Mouse (Mus musculus) lung, postnatal 4 days (tissue): ENCODE data around the gene Olfr1293-ps.

Experiments used
- DNase-seq, 2 experiments: peaks; one replicate each; pipeline ENCODE4 v3.0.0; 2021

The Olfr1293-ps gene

GRCm38 (mm10) chr2:111524903-111525302, at the start of gene Olfr1293-ps:
Gene Olfr1293-ps, plus strand, starts transcription at chr2:111525203.
- DNase-seq: no peak

DNA sequence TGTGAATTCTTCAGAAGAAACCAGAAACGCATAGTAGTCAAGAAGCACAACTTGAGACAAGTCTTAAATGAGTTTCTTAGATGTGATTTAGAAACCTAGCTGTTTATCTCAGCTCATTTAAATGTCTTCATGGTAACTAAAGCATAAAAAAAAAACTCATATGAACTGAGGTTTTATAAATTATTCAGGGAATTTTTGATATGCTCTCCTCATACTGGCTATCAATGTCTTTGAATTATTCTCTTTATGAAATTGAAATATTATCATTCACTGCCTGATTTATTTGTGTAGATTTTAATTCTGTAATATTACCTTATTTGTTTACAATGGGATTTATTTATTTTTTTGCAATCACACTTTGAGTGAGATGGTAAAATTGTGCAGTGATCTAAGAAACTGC, 44.5 kb upstream of the Olfr1293-ps start, which contains the start of gene Olfr1289:
TSS of gene Olfr1289 (plus strand) at position 301 of the 400 bp plus-strand sequence.
- no peak for DNase-seq

- DNase-seq: no peak
These were observed 31.3 kb upstream of the Olfr1293-ps start, which contains the start of gene Olfr1290 for GRCm38 (mm10) chr2:111493729-111494128. Gene Olfr1290, minus strand, starts transcription at chr2:111493829.

- no peak for DNase-seq
These were observed 28.1 kb upstream of the Olfr1293-ps start, which contains the start of gene Olfr1291-ps1 for GRCm38 (mm10) chr2:111496880-111497279. Gene Olfr1291-ps1, plus strand, starts transcription at chr2:111497180.

GRCm38 (mm10) chr2:111517451-111517850, 7.6 kb upstream of the Olfr1293-ps start:
- DNase-seq: no peak

DNA sequence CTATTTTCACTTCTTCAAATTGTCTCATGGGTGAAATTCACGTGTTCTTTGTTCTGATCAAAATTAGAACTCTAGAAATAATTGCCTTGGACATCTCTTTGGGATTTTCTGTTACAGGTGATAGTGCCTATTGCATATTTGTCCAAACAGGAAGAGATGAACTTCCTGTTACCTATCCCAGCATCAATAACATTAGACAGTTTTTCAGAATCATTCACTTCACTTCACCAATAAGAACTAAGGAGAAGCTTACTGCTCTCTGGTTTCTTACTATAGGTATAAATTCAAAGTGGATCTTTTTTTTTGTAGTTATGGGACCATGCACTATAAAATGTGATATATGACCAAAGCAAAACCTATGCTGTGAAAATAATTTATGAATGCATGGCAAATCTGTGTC, 15.2 kb downstream of the Olfr1293-ps start, which contains the start of gene Olfr1294:
TSS of gene Olfr1294 (minus strand) at position 101 of the 400 bp plus-strand sequence.
- DNase-seq: no peak

- no peak for DNase-seq
These were observed 44.6 kb downstream of the Olfr1293-ps start, which contains the start of gene Olfr1295 for GRCm38 (mm10) chr2:111569581-111569980. Gene Olfr1295, minus strand, starts transcription at chr2:111569681.
